Mouse (Mus musculus): ENCODE measurements around the gene S1pr5. TPM values are rescaled to one million over a fixed set of nuclear protein-coding genes. Genes with fewer than 3 reads are reported as not detected.

The S1pr5 gene
- total and polyA plus RNA-seq, 3 experiments = not detected

GRCm38 (mm10) chr9:21246342-21246741 lies 1.9 kb downstream of the S1pr5 start:
- Histone ChIP-seq H3K9me3 (replicated peaks; ENCODE audit: low read length) (peaks cover 9% of the 10 kb centered on the region), H3K27ac (ENCODE audit: insufficient read depth, low read depth) (no peak overlapping the region), H3K27me3 (replicated peaks) (no peaks in the 10 kb centered on the region), H3K4me2 (ENCODE audit: insufficient read depth, low read depth, poor library complexity, severe bottlenecking) (no peak overlapping the region), H3K9ac (ENCODE audit: insufficient read depth, low read depth) (no peak overlapping the region), H3K36me3 (replicated peaks in 1 of 2; ENCODE audit: control insufficient read depth in 1 of 2, insufficient read depth in 1 of 2, low read length in 1 of 2) (no peaks in the 10 kb centered on the region), H3K79me2 (replicated peaks; ENCODE audit: control insufficient read depth, extremely low read depth, insufficient read depth, poor library complexity, severe bottlenecking) (no peaks in the 10 kb centered on the region), H3K4me1 (ENCODE audit: control insufficient read depth in 1 of 2, insufficient read depth in 2 of 2) (peaks cover 0 to 7% of the 10 kb centered on the region in 2 experiments; a peak in 2 of 4 replicates), H3K4me3 (replicated peaks in 1 of 3; ENCODE audit: low read depth in 2 of 3, low read length in 2 of 3, poor library complexity in 1 of 3) (no peak overlapping the region)
- TF ChIP-seq ELF1 (IDR thresholded peaks at IDR 0.05; ENCODE audit: low read depth, low read length) (no peak), ZNF384 (IDR thresholded peaks at IDR 0.05; ENCODE audit: low read depth, low read length) (0 out of 2 replicates have a peak, but pooled peaks have one; percentile 30)
- no peak for DNase-seq (ENCODE audit: extremely low read depth)
- dilution Hi-C loops (cut with MboI; ENCODE audit: extremely low pct_ligation_motif_present, extremely low pct_unique_long_range_greater_than_20kb, low sequenced_read_pairs) (no loop called here), in situ Hi-C loops (cut with MboI; ENCODE audit: low pct_ligation_motif_present, low pct_unique_long_range_greater_than_20kb, low sequenced_read_pairs) (no loop called here)

- Histone ChIP-seq H3K4me1 (ENCODE audit: control insufficient read depth in 1 of 2, insufficient read depth in 2 of 2) (peaks cover 0 to 7% of the 10 kb centered on the region in 2 experiments; a peak in 2 of 4 replicates), H3K36me3 (replicated peaks in 1 of 2; ENCODE audit: control insufficient read depth in 1 of 2, insufficient read depth in 1 of 2, low read length in 1 of 2) (no peaks in the 10 kb centered on the region), H3K9me3 (replicated peaks; ENCODE audit: low read length) (peaks cover 9% of the 10 kb centered on the region), H3K27me3 (replicated peaks) (peaks cover 4% of the 10 kb centered on the region), H3K79me2 (replicated peaks; ENCODE audit: control insufficient read depth, extremely low read depth, insufficient read depth, poor library complexity, severe bottlenecking) (no peaks in the 10 kb centered on the region), H3K9ac (ENCODE audit: insufficient read depth, low read depth) (no peak overlapping the region), H3K4me2 (ENCODE audit: insufficient read depth, low read depth, poor library complexity, severe bottlenecking) (no peak overlapping the region), H3K27ac (ENCODE audit: insufficient read depth, low read depth) (no peak overlapping the region), H3K4me3 (replicated peaks in 1 of 3; ENCODE audit: low read depth in 2 of 3, low read length in 2 of 3, poor library complexity in 1 of 3) (no peak overlapping the region)
- in situ Hi-C loops (cut with MboI; ENCODE audit: low pct_ligation_motif_present, low pct_unique_long_range_greater_than_20kb, low sequenced_read_pairs) (no loop called here), dilution Hi-C loops (cut with MboI; ENCODE audit: extremely low pct_ligation_motif_present, extremely low pct_unique_long_range_greater_than_20kb, low sequenced_read_pairs) (no loop called here)
- TF ChIP-seq EP300 (IDR thresholded peaks at IDR 0.05; ENCODE audit: low read length) (no peak), MAFK (IDR thresholded peaks at IDR 0.05; ENCODE audit: insufficient replicate concordance, low read length) (no peak), MEF2A (IDR thresholded peaks at IDR 0.05; ENCODE audit: borderline replicate concordance, low read depth, low read length) (no peak), MYC (IDR thresholded peaks at IDR 0.05; ENCODE audit: low read depth, low read length) (no peak), TBP (conservative IDR thresholded peaks at IDR 0.05; ENCODE audit: low read depth, low read length) (no peak), MAZ (IDR thresholded peaks at IDR 0.05; ENCODE audit: low read depth, low read length) (no peak), TCF12 (IDR thresholded peaks at IDR 0.05; ENCODE audit: low read depth, low read length) (no peak), UBTF (IDR thresholded peaks at IDR 0.05; ENCODE audit: low read depth, low read length) (no peak), NELFE (IDR thresholded peaks at IDR 0.05; ENCODE audit: low read depth, low read length) (no peak)
- DNase-seq (ENCODE audit: extremely low read depth) = no peak
Observed at GRCm38 (mm10) chr9:21245113-21245487, 3.1 kb downstream of the S1pr5 start.

GRCm38 (mm10) chr9:21244428-21245112 lies 3.7 kb downstream of the S1pr5 start:
- Histone ChIP-seq H3K4me1 (ENCODE audit: control insufficient read depth in 1 of 2, insufficient read depth in 2 of 2) (peaks cover 1 to 9% of the 10 kb centered on the region in 2 experiments; a peak in 3 of 4 replicates), H3K36me3 (replicated peaks in 1 of 2; ENCODE audit: control insufficient read depth in 1 of 2, insufficient read depth in 1 of 2, low read length in 1 of 2) (no peaks in the 10 kb centered on the region), H3K9ac (ENCODE audit: insufficient read depth, low read depth) (no peak overlapping the region), H3K27me3 (replicated peaks) (peaks cover 4% of the 10 kb centered on the region), H3K4me3 (replicated peaks in 1 of 3; ENCODE audit: low read depth in 2 of 3, low read length in 2 of 3, poor library complexity in 1 of 3) (no peak overlapping the region), H3K27ac (ENCODE audit: insufficient read depth, low read depth) (no peak overlapping the region), H3K79me2 (replicated peaks; ENCODE audit: control insufficient read depth, extremely low read depth, insufficient read depth, poor library complexity, severe bottlenecking) (no peaks in the 10 kb centered on the region), H3K9me3 (replicated peaks; ENCODE audit: low read length) (peaks cover 9% of the 10 kb centered on the region), H3K4me2 (ENCODE audit: insufficient read depth, low read depth, poor library complexity, severe bottlenecking) (no peak overlapping the region)
- in situ Hi-C loops (cut with MboI; ENCODE audit: low pct_ligation_motif_present, low pct_unique_long_range_greater_than_20kb, low sequenced_read_pairs) (no loop called here), dilution Hi-C loops (cut with MboI; ENCODE audit: extremely low pct_ligation_motif_present, extremely low pct_unique_long_range_greater_than_20kb, low sequenced_read_pairs) (no loop called here)
- no peak for DNase-seq (ENCODE audit: extremely low read depth)
- TF ChIP-seq JUND (conservative IDR thresholded peaks at IDR 0.05; ENCODE audit: low read depth, low read length) (no peak), ELF1 (IDR thresholded peaks at IDR 0.05; ENCODE audit: low read depth, low read length) (no peak)

Measured in CH12.LX (cell line).